Mouse (Mus musculus): Measurements from ENCODE around the gene Ugt1a2. TPM values are rescaled to one million over a fixed set of nuclear protein-coding genes. Genes with fewer than 3 reads are reported as not detected.
"Not testable (repeated sequence)": the region's sequence is repeated elsewhere in the genome, so short reads cannot be mapped to it uniquely, and the experiment has no call there.

Gene Ugt1a2
- polyA plus RNA-seq (2012; rRNA removed), result 0.77 and 1.6 TPM in 2 replicates

GRCm38 (mm10) chr1:88200456-88200855 lies at the start of gene Ugt1a2:
Ugt1a2 (plus strand) TSS chr1:88200601.
- DNase-seq (ENCODE audit: low spot score), result no peak

- DNase-seq (ENCODE audit: low spot score), result no peak
Observed at GRCm38 (mm10) chr1:88158430-88158829, 42.0 kb upstream of the Ugt1a2 start.

GRCm38 (mm10) chr1:88165711-88166110 lies 34.7 kb upstream of the Ugt1a2 start, which contains the start of gene Ugt1a5:
Ugt1a5 (plus strand) TSS chr1:88166012.
- DNase-seq (ENCODE audit: low spot score), result no peak

- not testable (repeated sequence) for DNase-seq (ENCODE audit: low spot score)
Observed at GRCm38 (mm10) chr1:88172190-88172589, 28.2 kb upstream of the Ugt1a2 start.

GRCm38 (mm10) chr1:88179657-88180056 lies 20.7 kb upstream of the Ugt1a2 start:
- no peak for DNase-seq (ENCODE audit: low spot score)

- no peak for DNase-seq (ENCODE audit: low spot score)
Observed at GRCm38 (mm10) chr1:88186325-88186935, 14.0 kb upstream of the Ugt1a2 start.

- no peak for DNase-seq (ENCODE audit: low spot score)
Observed at GRCm38 (mm10) chr1:88192136-88192535, 8.3 kb upstream of the Ugt1a2 start.

GRCm38 (mm10) chr1:88195687-88196086 lies 4.7 kb upstream of the Ugt1a2 start:
- no peak for DNase-seq (ENCODE audit: low spot score)

GRCm38 (mm10) chr1:88197443-88197842 lies 3.0 kb upstream of the Ugt1a2 start:
- no peak for DNase-seq (ENCODE audit: low spot score)

GRCm38 (mm10) chr1:88199996-88200395 lies 405 bp upstream of the Ugt1a2 start:
- no peak for DNase-seq (ENCODE audit: low spot score)

- DNase-seq (ENCODE audit: low spot score), result no peak
Observed at GRCm38 (mm10) chr1:88205294-88205922, 5.0 kb downstream of the Ugt1a2 start, which contains the start of gene Dnajb3. Dnajb3 (minus strand) TSS chr1:88205782.

- no peak for DNase-seq (ENCODE audit: low spot score)
Observed at GRCm38 (mm10) chr1:88206843-88207479, 6.6 kb downstream of the Ugt1a2 start.

- peak; percentile 53 for DNase-seq (ENCODE audit: low spot score)
Observed at GRCm38 (mm10) chr1:88211812-88212211, 11.4 kb downstream of the Ugt1a2 start, which contains the start of gene Ugt1a1. Ugt1a1 (plus strand) TSS chr1:88211959.

- DNase-seq (ENCODE audit: low spot score), result no peak
Observed at GRCm38 (mm10) chr1:88212341-88213045, 12.1 kb downstream of the Ugt1a2 start.

GRCm38 (mm10) chr1:88213061-88213460 lies 12.7 kb downstream of the Ugt1a2 start:
- no peak for DNase-seq (ENCODE audit: low spot score)

GRCm38 (mm10) chr1:88213766-88214461 lies 13.5 kb downstream of the Ugt1a2 start:
- no peak for DNase-seq (ENCODE audit: low spot score)

GRCm38 (mm10) chr1:88214462-88214952 lies 14.1 kb downstream of the Ugt1a2 start:
- no peak for DNase-seq (ENCODE audit: low spot score)

GRCm38 (mm10) chr1:88215466-88216380 lies 15.3 kb downstream of the Ugt1a2 start:
- no peak for DNase-seq (ENCODE audit: low spot score)

- no peak for DNase-seq (ENCODE audit: low spot score)
Observed at GRCm38 (mm10) chr1:88216551-88216950, 16.1 kb downstream of the Ugt1a2 start.

- DNase-seq (ENCODE audit: low spot score), result no peak
Observed at GRCm38 (mm10) chr1:88217144-88217543, 16.7 kb downstream of the Ugt1a2 start.

All from urinary bladder, adult 2 months (tissue).